Mouse (Mus musculus): ENCODE results near the gene Kcnk1.

Kcnk1 gene

DNA sequence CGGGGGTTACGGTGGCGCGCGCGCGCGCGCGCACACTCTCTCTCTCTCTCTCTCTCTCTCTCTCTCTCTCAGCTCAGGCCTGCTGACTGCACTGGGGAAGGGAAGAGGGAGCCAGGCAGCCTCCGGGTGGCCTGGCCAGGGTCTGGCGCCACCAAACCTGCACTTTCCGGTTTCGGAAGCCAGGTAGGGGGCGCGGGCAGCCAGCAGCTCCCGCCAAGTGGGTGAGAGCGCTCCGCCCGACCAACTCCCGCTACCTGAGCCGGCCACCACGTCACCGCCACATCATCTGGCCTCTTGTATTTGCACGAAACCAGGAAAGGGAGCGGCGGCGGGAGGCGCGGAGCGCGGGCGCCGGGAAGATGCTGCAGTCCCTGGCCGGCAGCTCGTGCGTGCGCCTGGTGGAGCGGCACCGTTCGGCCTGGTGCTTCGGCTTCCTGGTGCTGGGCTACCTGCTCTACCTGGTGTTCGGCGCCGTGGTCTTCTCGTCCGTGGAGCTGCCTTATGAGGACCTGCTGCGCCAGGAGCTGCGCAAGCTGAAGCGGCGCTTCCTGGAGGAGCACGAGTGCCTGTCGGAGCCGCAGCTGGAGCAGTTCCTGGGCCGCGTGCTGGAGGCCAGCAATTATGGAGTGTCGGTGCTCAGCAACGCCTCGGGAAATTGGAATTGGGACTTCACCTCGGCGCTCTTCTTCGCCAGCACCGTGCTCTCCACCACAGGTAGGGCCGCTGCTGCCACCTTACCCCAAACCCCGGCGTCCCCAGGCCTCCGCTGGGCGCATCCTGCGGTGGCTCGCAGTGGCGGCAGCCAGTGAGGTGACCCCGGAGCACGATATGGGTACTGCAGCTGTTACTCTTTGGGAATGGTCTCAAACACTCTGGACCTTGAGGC lies at the start of gene Kcnk1:
Kcnk1 (plus strand) TSS at position 70 of the 886 bp plus-strand sequence.
- DNase-seq (ENCODE audit: low spot score), result peak; percentile 49

DNA sequence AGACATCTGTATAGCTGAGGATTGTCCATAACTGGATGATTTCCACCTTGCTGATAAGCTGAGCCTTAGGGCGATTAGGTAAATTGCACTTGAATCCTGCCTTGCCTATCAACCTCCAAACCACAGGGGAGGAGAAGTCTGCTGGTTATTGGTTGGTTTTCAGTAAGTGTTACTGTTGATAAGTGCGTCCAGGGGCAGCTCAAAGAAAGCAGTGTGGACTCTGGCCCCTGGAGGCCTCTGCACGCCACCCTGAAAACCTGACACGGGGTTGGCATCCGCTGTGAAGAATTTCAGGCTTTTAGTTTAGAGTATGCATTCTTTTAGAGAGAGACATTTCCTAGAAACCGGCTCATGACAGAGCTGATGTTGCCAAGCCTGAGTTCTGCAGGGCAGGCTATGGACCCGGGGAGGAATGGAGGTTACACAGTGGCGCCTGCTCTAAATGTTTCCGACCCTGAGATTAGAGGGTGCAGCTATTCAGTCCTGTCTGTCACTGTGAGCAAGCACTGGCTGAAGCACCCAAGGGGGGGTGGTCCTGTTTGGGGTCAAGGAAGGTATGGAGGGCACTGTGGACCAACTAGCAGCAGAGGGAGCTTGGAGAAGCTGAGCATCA lies 46.2 kb upstream of the Kcnk1 start:
- no peak for DNase-seq (ENCODE audit: low spot score)

DNA sequence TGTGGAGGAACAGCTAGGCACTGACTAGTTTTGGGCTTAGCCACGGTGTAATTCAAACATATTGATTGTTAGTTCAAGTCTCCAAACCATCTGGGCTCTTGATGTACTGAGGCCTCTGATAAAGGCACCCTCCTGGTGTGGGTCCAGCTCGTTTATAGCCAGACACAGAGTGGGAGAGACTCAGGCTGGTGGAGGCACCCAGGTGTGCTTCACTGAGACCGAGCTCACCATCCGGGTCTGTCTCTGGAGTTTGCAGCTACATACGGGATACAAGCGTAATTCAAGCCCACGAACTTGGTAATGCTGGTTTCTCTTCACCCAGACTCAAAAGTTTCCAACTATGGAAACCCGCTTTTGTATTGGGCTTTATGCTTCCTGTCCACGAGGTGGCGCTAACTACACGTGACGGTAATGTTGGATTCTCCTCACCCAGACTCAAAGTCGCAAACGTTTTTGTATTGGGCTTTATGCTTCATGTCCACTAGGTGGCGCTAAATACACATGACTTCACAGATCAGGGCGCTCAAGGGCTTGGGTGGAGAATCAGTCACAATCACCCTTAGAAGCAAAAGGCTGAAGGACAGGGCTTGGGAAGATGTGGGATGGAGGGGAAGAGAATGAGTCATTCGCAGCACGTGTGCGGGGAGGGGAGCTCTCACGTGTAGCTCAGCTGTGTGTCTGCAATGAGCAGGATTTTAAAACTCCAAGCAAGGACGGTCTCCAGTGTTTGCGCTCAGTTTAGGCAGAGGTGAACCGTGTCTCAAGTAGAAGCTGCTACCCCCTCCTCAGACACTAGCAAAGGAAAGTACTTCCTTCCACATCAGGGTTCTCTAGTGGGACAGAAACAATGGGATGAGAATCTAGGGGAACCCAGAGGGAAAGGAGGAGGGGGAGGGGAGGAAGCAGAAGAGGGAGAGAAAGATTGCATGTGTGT lies 44.7 kb upstream of the Kcnk1 start:
- DNase-seq (ENCODE audit: low spot score), result peak; percentile 77

DNA sequence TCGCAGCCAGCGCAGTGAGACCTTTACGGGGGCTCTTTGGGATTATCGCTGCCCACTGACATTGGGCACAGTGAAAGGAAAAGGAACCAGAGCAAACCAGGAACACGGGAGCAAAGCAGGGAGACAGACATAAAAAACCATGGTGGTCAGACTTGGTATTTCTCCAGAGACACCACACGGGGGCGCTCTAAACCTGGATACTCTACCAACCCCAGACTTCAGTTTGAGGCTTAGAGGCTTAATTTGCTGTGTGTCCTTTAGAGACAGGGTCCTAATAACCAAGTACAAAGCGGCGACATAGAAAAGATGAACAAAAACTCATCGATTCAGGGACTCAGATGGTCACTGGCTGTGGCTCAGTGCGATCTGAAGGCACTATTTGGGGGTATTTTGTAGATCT lies 39.3 kb upstream of the Kcnk1 start:
- DNase-seq (ENCODE audit: low spot score), result no peak

DNA sequence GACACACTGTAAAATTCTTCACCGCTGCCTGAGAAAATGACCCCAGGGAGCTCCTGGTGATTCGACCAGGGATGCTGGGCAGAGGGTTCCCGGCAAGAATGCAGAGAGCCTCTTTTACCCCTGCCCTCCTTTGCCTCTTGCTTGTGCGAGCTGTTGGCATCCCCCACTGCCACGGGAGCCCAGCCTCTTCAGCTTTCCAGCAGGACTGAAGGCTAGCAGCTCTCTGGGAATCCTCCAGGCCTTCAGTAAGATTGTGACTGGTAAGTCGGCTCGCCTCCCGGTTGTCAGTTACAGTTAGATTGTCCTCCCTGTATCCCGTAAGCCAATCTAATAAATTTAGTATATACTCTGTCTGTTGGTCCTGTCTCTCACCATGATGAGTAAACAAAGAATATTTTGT lies 38.2 kb upstream of the Kcnk1 start:
- DNase-seq (ENCODE audit: low spot score), result no peak

DNA sequence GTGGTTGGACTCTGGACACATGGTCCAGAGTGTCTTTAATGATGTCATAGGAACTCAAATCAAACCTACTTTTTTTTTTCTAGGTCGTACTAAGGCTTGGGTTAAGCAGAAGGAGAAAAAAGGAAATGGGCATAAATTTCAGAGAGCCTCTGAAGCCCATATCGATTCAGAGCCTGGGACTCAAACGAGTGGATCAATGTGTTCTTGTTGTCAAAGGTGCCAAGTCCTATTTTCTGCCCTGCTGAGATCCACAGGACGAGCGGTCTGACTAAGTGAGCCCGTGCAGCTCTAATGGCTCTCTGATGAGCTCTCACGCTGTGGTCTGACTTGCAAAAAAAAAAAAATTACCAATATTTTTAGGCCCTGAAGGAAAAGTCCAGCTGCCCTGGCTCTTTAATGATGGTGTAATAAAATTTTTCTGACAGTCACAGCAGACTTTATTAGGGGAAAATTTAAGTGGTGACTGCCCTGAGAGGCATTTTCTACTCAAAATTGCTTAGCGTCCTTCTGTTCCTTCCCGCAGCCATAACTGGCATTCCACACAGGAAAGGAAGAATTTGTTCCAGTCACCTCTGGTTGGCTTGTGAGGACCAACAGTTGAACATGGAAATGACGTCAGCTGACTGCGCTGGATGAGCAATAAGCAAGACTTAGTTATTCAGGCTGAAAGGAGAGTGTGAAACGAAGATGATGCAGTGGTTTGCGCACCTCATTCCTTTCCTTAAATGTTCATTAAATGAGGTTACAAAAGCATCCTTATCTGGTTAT lies 37.6 kb upstream of the Kcnk1 start:
- no peak for DNase-seq (ENCODE audit: low spot score)

DNA sequence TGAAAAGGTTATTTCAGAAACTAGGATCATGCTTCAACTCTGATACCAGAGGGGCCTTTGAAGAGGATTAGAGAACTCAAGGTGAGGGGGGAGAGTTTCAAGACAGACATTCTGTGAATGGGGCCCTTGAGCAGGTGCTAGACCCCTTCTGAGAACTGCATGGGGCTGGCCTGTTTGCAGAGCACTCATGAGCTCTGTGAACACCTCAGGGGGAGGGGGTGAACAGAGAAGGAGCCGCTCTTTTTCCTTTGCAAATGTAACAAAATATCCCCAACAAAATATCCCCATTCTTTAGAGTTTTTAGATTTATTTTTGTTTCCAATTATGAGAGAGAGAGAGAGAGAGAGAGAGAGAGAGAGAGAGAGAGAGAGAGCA lies 37.0 kb upstream of the Kcnk1 start:
- DNase-seq (ENCODE audit: low spot score), result no peak

DNA sequence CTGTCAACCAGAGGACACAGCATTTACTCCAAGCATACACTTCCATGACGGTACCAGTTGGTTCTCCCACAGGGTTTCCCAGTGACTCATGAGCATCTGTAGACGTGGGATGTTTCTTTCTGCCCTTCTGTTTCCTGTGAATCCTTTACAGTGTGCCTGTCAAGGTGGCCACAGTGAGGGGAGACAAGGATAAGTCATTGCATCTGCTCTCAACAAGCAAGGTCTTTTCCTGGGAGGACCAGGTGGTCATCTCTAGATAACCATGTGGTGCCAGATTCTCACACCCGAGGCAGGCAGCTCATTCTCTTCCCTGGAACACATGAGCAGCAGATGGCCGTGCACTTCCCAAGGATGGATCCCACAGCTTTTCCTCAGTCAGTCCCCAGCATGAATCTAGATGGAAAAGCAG lies 35.6 kb upstream of the Kcnk1 start:
- no peak for DNase-seq (ENCODE audit: low spot score)

DNA sequence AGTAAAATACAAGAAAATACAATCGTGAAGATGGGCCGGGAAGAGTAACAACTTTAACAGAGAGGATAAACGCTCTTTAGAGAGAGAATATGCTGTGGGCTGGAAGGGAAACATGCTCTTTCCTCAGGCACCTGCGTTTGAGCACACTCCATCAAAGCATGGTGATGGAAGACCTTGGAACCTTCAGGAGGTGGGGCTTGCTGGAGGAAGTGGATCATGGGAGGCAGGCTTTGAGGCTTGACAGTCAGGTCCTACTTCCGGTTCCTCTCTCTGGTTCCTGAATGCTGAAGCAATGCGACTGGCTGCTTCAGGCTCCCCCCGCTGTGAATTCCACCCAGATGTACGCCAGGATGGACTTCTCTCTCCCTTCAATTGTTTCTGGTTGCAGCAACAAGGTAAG lies 34.9 kb upstream of the Kcnk1 start:
- DNase-seq (ENCODE audit: low spot score), result no peak

DNA sequence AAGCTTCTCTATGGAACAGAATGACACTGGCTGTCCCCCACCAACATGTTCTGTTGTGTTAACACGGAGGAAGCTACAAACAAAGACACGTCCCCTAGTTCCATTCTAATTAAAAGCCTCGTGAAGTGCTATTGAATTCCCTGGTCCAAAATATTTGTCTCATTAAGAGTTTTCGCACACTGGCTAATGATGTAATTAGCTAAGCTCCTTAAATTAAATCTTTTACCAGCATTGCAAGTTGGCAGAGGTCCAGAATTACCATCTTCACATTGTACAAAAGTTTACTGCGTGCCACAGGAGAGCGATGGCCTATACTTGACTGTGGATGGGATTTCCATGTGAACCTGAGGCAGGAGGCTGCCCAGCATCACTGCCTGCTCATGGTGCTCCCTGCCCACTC lies 33.2 kb upstream of the Kcnk1 start:
- DNase-seq (ENCODE audit: low spot score), result no peak

DNA sequence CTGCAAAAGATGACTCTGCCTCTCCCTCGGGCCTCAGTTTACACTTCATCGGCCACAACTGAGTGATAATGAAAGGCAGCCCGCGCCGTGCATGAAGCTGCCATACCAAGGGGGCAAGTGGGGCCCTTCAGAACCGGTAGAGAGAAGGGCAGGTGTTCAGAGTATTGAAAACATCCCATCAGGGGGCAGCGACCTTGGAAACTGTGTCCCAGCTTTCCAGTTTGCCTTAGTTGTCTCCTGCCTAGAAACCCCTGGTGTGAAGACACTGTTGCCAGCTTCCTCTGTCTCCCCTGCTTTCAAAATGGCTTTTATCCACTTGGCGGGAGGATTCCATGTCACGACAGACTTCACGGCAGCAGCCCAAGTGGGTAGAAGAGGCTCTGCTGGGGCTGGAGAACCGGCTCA lies 31.2 kb upstream of the Kcnk1 start:
- DNase-seq (ENCODE audit: low spot score), result no peak

DNA sequence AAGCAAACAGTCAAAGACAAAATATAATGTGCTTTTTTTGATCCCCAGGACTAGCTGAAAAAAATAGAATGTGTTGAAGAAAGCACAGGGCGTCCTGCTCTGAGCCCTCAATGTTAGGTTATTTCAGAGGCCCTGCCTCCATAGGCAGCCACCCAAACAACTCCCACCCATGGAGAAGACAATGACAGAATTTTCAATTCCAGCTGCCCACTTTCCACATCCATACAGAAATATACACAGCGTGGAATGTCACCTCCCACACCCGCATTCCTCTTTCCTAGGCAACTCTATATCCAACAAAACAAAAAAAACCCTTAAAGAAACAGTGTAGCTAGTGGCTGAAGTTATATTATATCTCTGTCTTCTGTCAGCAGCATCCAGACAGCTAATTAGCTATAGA lies 23.6 kb upstream of the Kcnk1 start:
- no peak for DNase-seq (ENCODE audit: low spot score)

DNA sequence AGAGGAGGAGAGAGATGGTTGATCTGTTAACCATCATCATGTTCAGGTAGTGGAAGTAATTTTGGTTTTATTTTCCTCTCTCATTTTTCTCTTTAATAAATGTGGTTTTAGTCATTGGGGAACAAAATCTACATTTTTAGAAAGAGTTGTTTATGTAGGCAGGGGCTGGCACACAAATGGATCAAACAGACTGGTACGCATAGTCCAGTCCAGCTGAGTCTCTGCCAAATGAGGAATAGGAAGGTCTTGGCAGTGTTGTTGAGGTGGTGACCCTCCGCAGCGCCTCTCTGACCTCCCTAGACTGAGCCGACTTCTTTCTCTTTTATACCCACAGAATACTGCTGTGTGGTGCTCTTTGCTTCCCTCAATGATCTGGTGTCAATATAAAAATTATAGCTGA lies 19.0 kb upstream of the Kcnk1 start:
- no peak for DNase-seq (ENCODE audit: low spot score)

DNA sequence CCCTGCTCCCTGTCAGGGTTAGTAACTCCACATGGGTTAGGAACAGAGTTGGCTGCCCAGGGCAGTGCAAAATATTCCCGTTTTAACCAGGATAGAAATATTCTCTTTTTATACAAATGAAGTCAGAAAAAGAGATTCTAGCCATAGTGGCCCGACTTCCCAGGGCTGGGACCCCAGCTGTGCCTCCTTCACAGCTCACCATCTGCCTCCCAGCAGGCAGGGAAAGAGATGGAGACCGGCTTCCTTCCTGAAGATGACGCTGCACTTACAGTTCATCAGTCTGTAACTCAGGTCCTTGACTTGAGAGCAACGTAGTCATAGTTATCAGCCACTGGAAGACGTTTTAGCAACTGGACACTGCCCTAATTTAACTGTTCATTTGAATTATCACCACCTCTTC lies 14.1 kb upstream of the Kcnk1 start:
- no peak for DNase-seq (ENCODE audit: low spot score)

DNA sequence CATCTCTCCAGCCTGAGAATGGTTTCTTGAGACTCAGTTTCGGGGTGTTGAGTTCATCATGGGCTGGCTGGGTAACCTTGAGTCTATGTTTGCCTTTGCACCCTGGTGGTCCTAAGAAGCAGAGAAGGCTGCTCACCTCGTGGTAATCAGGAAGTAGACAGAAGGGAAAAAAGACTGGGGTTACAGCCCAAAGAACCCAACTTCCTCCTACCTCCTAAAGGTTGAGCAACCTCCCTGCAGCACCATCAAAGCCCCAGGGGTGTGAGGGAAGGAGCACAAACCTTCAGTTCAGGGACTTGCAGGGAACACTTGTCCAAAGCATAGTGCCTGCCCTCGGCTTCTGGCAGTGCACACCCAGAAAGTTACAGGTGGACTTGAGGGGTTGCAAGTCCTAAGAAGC lies 11.5 kb upstream of the Kcnk1 start:
- no peak for DNase-seq (ENCODE audit: low spot score)

DNA sequence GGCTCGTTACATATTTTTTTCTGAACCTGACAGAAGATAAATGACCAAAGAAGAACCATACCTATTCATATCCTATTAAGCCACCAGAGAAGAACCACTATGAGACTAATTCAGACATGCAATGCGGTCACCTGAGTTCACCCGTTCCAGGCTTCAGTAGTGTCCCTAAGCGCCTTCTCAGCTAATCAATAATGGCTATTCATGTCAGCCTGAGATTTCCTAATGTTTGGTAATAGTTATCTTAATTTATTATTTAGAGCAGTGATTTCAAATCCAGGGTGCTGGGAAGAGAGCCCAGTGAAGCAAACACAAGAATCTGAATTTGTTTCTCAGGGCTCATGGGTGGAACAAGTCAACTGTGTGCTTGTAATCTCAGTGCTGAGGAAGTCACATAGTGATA lies 10.8 kb upstream of the Kcnk1 start:
- no peak for DNase-seq (ENCODE audit: low spot score)

DNA sequence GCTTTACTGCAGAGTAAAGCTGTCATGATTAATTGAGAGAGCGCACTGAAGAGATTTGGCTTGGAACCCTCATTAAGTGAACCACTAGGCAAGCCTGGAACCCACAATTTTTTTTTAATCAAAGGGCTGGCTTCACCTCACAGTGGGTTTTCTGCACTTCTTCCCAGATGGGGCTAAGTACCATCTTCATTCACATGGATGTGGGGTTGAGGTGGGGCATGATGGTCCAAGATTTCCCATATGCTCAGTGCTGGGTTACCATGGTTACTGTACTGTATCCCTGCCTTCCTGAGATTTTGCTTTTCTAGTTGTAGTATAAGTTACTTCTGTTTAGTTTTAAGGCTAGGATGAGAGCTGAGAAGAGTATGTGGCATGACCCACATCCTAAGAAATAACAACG lies 9.6 kb upstream of the Kcnk1 start:
- DNase-seq (ENCODE audit: low spot score), result no peak

DNA sequence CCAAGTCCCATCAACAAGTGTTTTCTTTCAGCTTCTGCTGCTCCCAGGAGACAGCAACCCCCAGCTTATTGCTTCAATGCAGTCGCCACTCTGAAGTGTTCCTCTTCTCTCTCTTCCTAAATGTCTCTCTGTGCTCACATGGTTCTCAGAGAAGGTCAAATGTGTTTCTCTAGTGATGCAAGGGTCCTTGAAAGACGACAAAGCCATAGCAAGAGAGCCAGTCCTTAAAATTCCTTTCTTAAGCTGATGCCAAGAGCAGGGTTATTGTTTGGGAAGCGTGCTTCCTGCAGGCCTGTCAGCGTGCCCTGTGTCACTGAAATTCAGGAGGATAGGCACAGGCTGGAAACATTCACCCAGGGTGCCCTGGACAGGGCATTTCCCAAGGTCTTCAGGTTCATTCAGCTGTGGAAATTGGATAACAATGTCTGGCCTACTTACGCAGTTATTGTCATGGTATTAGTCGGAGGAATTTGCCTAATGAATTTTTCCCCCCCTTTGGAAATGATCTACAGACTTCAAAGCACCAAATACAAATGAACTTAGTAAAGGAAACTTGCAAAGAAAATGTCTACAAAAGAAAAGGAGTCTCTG lies 7.9 kb upstream of the Kcnk1 start:
- no peak for DNase-seq (ENCODE audit: low spot score)

DNA sequence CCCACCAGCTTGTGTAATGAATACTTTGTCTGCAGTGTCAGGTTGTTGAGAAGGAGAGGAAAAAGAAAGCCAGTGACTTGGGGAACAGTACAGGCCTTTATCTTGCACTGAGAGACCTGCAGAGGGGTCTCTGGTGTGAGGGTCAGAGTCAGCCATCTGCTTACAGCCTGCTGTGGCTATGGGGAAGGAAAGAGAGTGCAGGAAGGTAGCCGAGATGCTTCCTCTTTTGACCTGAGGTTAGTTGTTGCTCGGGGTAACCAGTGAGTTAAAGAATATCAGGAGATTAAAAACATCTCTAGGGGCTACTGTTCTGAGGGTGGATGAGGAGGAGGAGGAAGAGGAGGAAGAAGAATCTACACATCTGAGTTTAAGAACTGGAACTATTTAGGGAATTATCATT lies 7.0 kb upstream of the Kcnk1 start:
- DNase-seq (ENCODE audit: low spot score), result no peak

DNA sequence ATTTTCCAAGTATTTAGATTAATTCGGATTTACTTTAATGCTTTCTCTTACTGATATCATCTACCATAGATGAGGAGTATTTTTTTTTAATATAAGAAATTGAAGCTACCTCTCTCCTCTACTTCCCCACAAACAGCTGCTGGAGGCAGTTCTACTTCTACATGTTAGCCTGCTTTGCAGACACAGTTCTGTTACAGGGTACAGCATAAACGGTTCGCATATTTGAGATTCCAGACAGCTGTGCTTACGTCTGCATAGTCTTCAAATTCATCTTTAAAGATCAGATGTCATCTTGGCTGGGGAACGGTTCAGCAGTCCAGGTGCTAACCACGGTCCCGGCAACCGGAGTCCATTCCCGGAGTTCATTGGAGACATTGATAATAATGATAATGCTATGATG lies 1.3 kb upstream of the Kcnk1 start:
- DNase-seq (ENCODE audit: low spot score), result no peak

DNA sequence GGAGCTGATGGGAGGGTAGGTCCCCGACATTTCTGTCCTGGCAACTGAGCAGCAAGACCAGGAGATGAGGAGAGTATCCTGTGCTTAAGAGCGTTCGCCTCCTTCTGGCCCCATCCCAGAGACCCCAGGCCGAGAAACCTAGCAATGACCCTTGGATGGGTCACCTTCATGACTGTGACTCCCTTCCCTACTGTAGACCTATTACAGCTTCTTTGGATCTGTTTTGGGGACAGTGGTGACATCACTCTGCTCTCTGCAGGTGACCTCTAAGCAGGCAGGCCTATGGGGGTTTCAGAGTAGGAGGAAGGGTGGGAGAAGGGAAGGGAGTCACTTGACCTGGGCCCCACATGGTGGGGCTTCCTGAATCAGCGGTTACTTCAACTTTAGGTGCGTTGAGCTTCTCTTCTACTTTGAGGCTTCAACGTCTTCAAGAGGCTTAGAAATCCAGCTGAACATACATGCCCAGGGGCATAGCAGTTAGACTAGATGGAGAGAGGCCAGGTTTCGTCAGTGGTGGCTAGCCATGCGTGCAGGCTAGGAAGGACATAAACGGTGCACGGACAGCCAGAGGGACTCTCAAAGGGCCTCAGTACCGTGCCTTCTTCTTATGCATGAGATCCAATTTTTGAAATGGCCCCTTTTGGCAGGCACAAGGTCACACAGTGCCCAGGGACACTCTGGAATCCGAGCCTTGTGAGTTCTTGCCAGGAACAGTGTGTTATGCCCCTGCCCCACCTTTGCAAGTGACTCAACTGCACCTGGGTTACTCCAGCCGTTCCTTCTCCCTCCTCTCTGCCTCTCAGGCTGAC lies 1.3 kb downstream of the Kcnk1 start:
- DNase-seq (ENCODE audit: low spot score), result no peak

All from ovary, adult 18-20 months (tissue).